Mouse (Mus musculus): ENCODE results near the gene Fam117a. TPM values are rescaled to one million over a fixed set of nuclear protein-coding genes. Genes with fewer than 3 reads are reported as not detected.

Fam117a gene
- polyA plus RNA-seq, 1 experiment from 2014 or later: 2.7 TPM

- 93% methylated on average over 4 of the region's 4 CpGs for whole genome bisulfite sequencing
- Histone ChIP-seq H3K9me3 (ENCODE audit: control insufficient read depth, low read length) (no peaks in the 10 kb centered on the region), H3K4me2 (ENCODE audit: low read length) (no peak overlapping the region), H3K36me3 (ENCODE audit: control insufficient read depth, insufficient read depth) (no peaks in the 10 kb centered on the region), H3K4me1 (replicated peaks; ENCODE audit: control insufficient read depth, insufficient read depth, low read length) (no peaks in the 10 kb centered on the region), H3K27ac (ENCODE audit: low read length) (no peak overlapping the region), H3K4me3 (replicated peaks; ENCODE audit: low read length) (no peak overlapping the region), H3K27me3 (replicated peaks; ENCODE audit: control insufficient read depth, insufficient read depth, low read length) (no peaks in the 10 kb centered on the region), H3K9ac (replicated peaks; ENCODE audit: low read depth, low read length) (no peak overlapping the region)
- no peak for ATAC-seq
These were observed 11.0 kb upstream of the Fam117a start for GRCm38 (mm10) chr11:95325832-95326231.

GRCm38 (mm10) chr11:95326243-95326642, 10.6 kb upstream of the Fam117a start:
- no peak overlapping the region for H3K9ac ChIP-seq (replicated peaks; ENCODE audit: low read depth, low read length)
- H3K9me3 ChIP-seq (ENCODE audit: control insufficient read depth, low read length): no peaks in the 10 kb centered on the region
- 74% methylated on average over 11 of the region's 11 CpGs for WGBS
- H3K36me3 ChIP-seq (ENCODE audit: control insufficient read depth, insufficient read depth): no peaks in the 10 kb centered on the region
- no peak overlapping the region for H3K4me3 ChIP-seq (replicated peaks; ENCODE audit: low read length)
- no peak overlapping the region for H3K4me2 ChIP-seq (ENCODE audit: low read length)
- no peaks in the 10 kb centered on the region for H3K4me1 ChIP-seq (replicated peaks; ENCODE audit: control insufficient read depth, insufficient read depth, low read length)
- ATAC-seq: no peak
- no peak overlapping the region for H3K27ac ChIP-seq (ENCODE audit: low read length)
- H3K27me3 ChIP-seq (replicated peaks; ENCODE audit: control insufficient read depth, insufficient read depth, low read length): no peaks in the 10 kb centered on the region

GRCm38 (mm10) chr11:95328629-95329028, 8.2 kb upstream of the Fam117a start:
- H3K9ac ChIP-seq (replicated peaks; ENCODE audit: low read depth, low read length): no peak overlapping the region
- H3K4me3 ChIP-seq (replicated peaks; ENCODE audit: low read length): no peak overlapping the region
- WGBS: 75% methylated on average over 5 of the region's 5 CpGs
- no peaks in the 10 kb centered on the region for H3K36me3 ChIP-seq (ENCODE audit: control insufficient read depth, insufficient read depth)
- no peak for ATAC-seq
- no peaks in the 10 kb centered on the region for H3K27me3 ChIP-seq (replicated peaks; ENCODE audit: control insufficient read depth, insufficient read depth, low read length)
- H3K27ac ChIP-seq (ENCODE audit: low read length): no peak overlapping the region
- H3K4me2 ChIP-seq (ENCODE audit: low read length): no peak overlapping the region
- no peaks in the 10 kb centered on the region for H3K4me1 ChIP-seq (replicated peaks; ENCODE audit: control insufficient read depth, insufficient read depth, low read length)
- no peaks in the 10 kb centered on the region for H3K9me3 ChIP-seq (ENCODE audit: control insufficient read depth, low read length)

GRCm38 (mm10) chr11:95330662-95331061, 6.2 kb upstream of the Fam117a start:
- ATAC-seq: no peak
- H3K36me3 ChIP-seq (ENCODE audit: control insufficient read depth, insufficient read depth): no peaks in the 10 kb centered on the region
- H3K4me3 ChIP-seq (replicated peaks; ENCODE audit: low read length): no peak overlapping the region
- no peaks in the 10 kb centered on the region for H3K4me1 ChIP-seq (replicated peaks; ENCODE audit: control insufficient read depth, insufficient read depth, low read length)
- H3K9me3 ChIP-seq (ENCODE audit: control insufficient read depth, low read length): no peaks in the 10 kb centered on the region
- WGBS: 81% methylated on average over 1 of the region's 1 CpGs
- no peak overlapping the region for H3K9ac ChIP-seq (replicated peaks; ENCODE audit: low read depth, low read length)
- no peaks in the 10 kb centered on the region for H3K27me3 ChIP-seq (replicated peaks; ENCODE audit: control insufficient read depth, insufficient read depth, low read length)
- H3K4me2 ChIP-seq (ENCODE audit: low read length): no peak overlapping the region
- no peak overlapping the region for H3K27ac ChIP-seq (ENCODE audit: low read length)

GRCm38 (mm10) chr11:95333209-95333608, 3.6 kb upstream of the Fam117a start:
- Histone ChIP-seq H3K9ac (replicated peaks; ENCODE audit: low read depth, low read length) (no peak overlapping the region), H3K27me3 (replicated peaks; ENCODE audit: control insufficient read depth, insufficient read depth, low read length) (no peaks in the 10 kb centered on the region; the same call in 1 of the 2 replicates), H3K4me3 (replicated peaks; ENCODE audit: low read length) (no peak overlapping the region), H3K9me3 (ENCODE audit: control insufficient read depth, low read length) (no peaks in the 10 kb centered on the region), H3K4me2 (ENCODE audit: low read length) (no peak overlapping the region), H3K27ac (ENCODE audit: low read length) (no peak overlapping the region), H3K36me3 (ENCODE audit: control insufficient read depth, insufficient read depth) (no peaks in the 10 kb centered on the region), H3K4me1 (replicated peaks; ENCODE audit: control insufficient read depth, insufficient read depth, low read length) (peaks cover 6% of the 10 kb centered on the region; the same call in 1 of the 2 replicates)
- whole genome bisulfite sequencing: 57% methylated on average over 4 of the region's 4 CpGs
- ATAC-seq: no peak

- Histone ChIP-seq H3K27me3 (replicated peaks; ENCODE audit: control insufficient read depth, insufficient read depth, low read length) (no peaks in the 10 kb centered on the region; the same call in 1 of the 2 replicates), H3K9ac (replicated peaks; ENCODE audit: low read depth, low read length) (no peak overlapping the region), H3K27ac (ENCODE audit: low read length) (no peak overlapping the region), H3K9me3 (ENCODE audit: control insufficient read depth, low read length) (no peaks in the 10 kb centered on the region), H3K36me3 (ENCODE audit: control insufficient read depth, insufficient read depth) (no peaks in the 10 kb centered on the region), H3K4me2 (ENCODE audit: low read length) (no peak overlapping the region), H3K4me1 (replicated peaks; ENCODE audit: control insufficient read depth, insufficient read depth, low read length) (peaks cover 6% of the 10 kb centered on the region; the same call in 1 of the 2 replicates), H3K4me3 (replicated peaks; ENCODE audit: low read length) (no peak overlapping the region)
- ATAC-seq: no peak
- WGBS: 86% methylated on average over 9 of the region's 9 CpGs
These were observed 3.0 kb upstream of the Fam117a start for GRCm38 (mm10) chr11:95333805-95334204.

- Histone ChIP-seq H3K4me1 (replicated peaks; ENCODE audit: control insufficient read depth, insufficient read depth, low read length) (peaks cover 10% of the 10 kb centered on the region; the same call in 1 of the 2 replicates), H3K4me3 (replicated peaks; ENCODE audit: low read length) (no peak overlapping the region), H3K36me3 (ENCODE audit: control insufficient read depth, insufficient read depth) (no peaks in the 10 kb centered on the region), H3K27me3 (replicated peaks; ENCODE audit: control insufficient read depth, insufficient read depth, low read length) (no peaks in the 10 kb centered on the region; the same call in 1 of the 2 replicates), H3K9ac (replicated peaks; ENCODE audit: low read depth, low read length) (no peak overlapping the region), H3K9me3 (ENCODE audit: control insufficient read depth, low read length) (no peaks in the 10 kb centered on the region), H3K4me2 (ENCODE audit: low read length) (no peak overlapping the region), H3K27ac (ENCODE audit: low read length) (no peak overlapping the region)
- ATAC-seq: no peak
- 72% methylated on average over 5 of the region's 5 CpGs for WGBS
These were observed 2.3 kb upstream of the Fam117a start for GRCm38 (mm10) chr11:95334448-95335060.

GRCm38 (mm10) chr11:95337129-95337813, 453 bp downstream of the Fam117a start:
- H3K27me3 ChIP-seq (replicated peaks; ENCODE audit: control insufficient read depth, insufficient read depth, low read length): no peaks in the 10 kb centered on the region; the same call in 1 of the 2 replicates
- peaks cover 10% of the 10 kb centered on the region for H3K4me1 ChIP-seq (replicated peaks; ENCODE audit: control insufficient read depth, insufficient read depth, low read length)
- no peak overlapping the region for H3K27ac ChIP-seq (ENCODE audit: low read length)
- H3K36me3 ChIP-seq (ENCODE audit: control insufficient read depth, insufficient read depth): no peaks in the 10 kb centered on the region
- H3K4me3 ChIP-seq (replicated peaks; ENCODE audit: low read length): peak overlapping the region; percentile 82
- peak overlapping the region; percentile 72 for H3K9ac ChIP-seq (replicated peaks; ENCODE audit: low read depth, low read length)
- ATAC-seq: peak; percentile 67
- H3K9me3 ChIP-seq (ENCODE audit: control insufficient read depth, low read length): no peaks in the 10 kb centered on the region
- H3K4me2 ChIP-seq (ENCODE audit: low read length): peak overlapping the region; percentile 81
- under 1% methylated on average over 49 of the region's 50 CpGs for WGBS

GRCm38 (mm10) chr11:95337846-95338342, 1.1 kb downstream of the Fam117a start:
- 32% methylated on average over 9 of the region's 9 CpGs for WGBS
- peaks cover 10% of the 10 kb centered on the region for H3K4me1 ChIP-seq (replicated peaks; ENCODE audit: control insufficient read depth, insufficient read depth, low read length)
- ATAC-seq: no peak
- H3K9me3 ChIP-seq (ENCODE audit: control insufficient read depth, low read length): no peaks in the 10 kb centered on the region
- H3K36me3 ChIP-seq (ENCODE audit: control insufficient read depth, insufficient read depth): no peaks in the 10 kb centered on the region
- H3K9ac ChIP-seq (replicated peaks; ENCODE audit: low read depth, low read length): no peak overlapping the region
- peak overlapping the region; percentile 82 for H3K4me3 ChIP-seq (replicated peaks; ENCODE audit: low read length)
- H3K27ac ChIP-seq (ENCODE audit: low read length): no peak overlapping the region
- no peaks in the 10 kb centered on the region; the same call in 1 of the 2 replicates for H3K27me3 ChIP-seq (replicated peaks; ENCODE audit: control insufficient read depth, insufficient read depth, low read length)
- H3K4me2 ChIP-seq (ENCODE audit: low read length): peak overlapping the region; percentile 81

Data from forebrain, embryonic 16.5 days (tissue).